Mouse (Mus musculus): ENCODE data around the gene Methig1. TPM values are rescaled to one million over a fixed set of nuclear protein-coding genes. Genes with fewer than 3 reads are reported as not detected.
"Not testable (repeated sequence)": the region's sequence is repeated elsewhere in the genome, so short reads cannot be mapped to it uniquely, and the experiment has no call there.

Methig1 gene
- total RNA-seq, 1 experiment = 0.54 TPM

- Histone ChIP-seq H3K27ac (ENCODE audit: insufficient read depth, low read depth, low read length, poor library complexity, severe bottlenecking) (no peak overlapping the region; the same call in 1 of the 2 replicates), H3K36me3 (ENCODE audit: control insufficient read depth, insufficient read depth, low read length, poor library complexity, severe bottlenecking) (no peaks in the 10 kb centered on the region), H3K4me3 (ENCODE audit: insufficient read depth in 1 of 2, low read depth in 1 of 2, low read length in 2 of 2, poor library complexity in 1 of 2, severe bottlenecking in 1 of 2) (no peak overlapping the region), H3K4me1 (ENCODE audit: control insufficient read depth in 2 of 2, insufficient read depth in 2 of 2, low read length in 2 of 2, poor library complexity in 1 of 2) (peaks cover 0 to 9% of the 10 kb centered on the region in 2 experiments; a peak in 2 of 4 replicates), H3K9me3 (ENCODE audit: control insufficient read depth, insufficient read depth, low read depth, low read length) (no peaks in the 10 kb centered on the region), H3K9ac (ENCODE audit: insufficient read depth, low read depth, low read length, poor library complexity, severe bottlenecking) (no peak overlapping the region)
- in situ Hi-C loops (cut with MboI; ENCODE audit: low sequenced_read_pairs in 2 of 2, unreplicated experiment in 2 of 2) = no loop called here
- no peak for TF ChIP-seq HCFC1 (IDR thresholded peaks at IDR 0.05; ENCODE audit: borderline replicate concordance, insufficient read depth, low read length)
- TF ChIP-seq ZNF384 (IDR thresholded peaks at IDR 0.05; ENCODE audit: low read depth, low read length) = no peak
- no peak for TF ChIP-seq MAFK (IDR thresholded peaks at IDR 0.05; ENCODE audit: insufficient read depth, low read depth, low read length)
- no peak for TF ChIP-seq ZC3H11A (IDR thresholded peaks at IDR 0.05; ENCODE audit: borderline replicate concordance, low read depth, low read length)
- no peak for TF ChIP-seq CHD2 (IDR thresholded peaks at IDR 0.05; ENCODE audit: low read depth, low read length)
- no peak for DNase-seq (ENCODE audit: low read depth, low spot score)
These were observed 32.5 kb upstream of the Methig1 start for GRCm38 (mm10) chr15:100320295-100320905.

GRCm38 (mm10) chr15:100321134-100321533 is 31.8 kb upstream of the Methig1 start:
- Histone ChIP-seq H3K4me1 (ENCODE audit: control insufficient read depth in 2 of 2, insufficient read depth in 2 of 2, low read length in 2 of 2, poor library complexity in 1 of 2) (peaks cover 0 to 9% of the 10 kb centered on the region in 2 experiments; a peak in 2 of 4 replicates), H3K9ac (ENCODE audit: insufficient read depth, low read depth, low read length, poor library complexity, severe bottlenecking) (no peak overlapping the region), H3K9me3 (ENCODE audit: control insufficient read depth, insufficient read depth, low read depth, low read length) (no peaks in the 10 kb centered on the region), H3K36me3 (ENCODE audit: control insufficient read depth, insufficient read depth, low read length, poor library complexity, severe bottlenecking) (no peaks in the 10 kb centered on the region), H3K27ac (ENCODE audit: insufficient read depth, low read depth, low read length, poor library complexity, severe bottlenecking) (no peak overlapping the region), H3K4me3 (ENCODE audit: insufficient read depth in 1 of 2, low read depth in 1 of 2, low read length in 2 of 2, poor library complexity in 1 of 2, severe bottlenecking in 1 of 2) (no peak overlapping the region)
- DNase-seq (ENCODE audit: low read depth, low spot score) = no peak
- no peak for TF ChIP-seq ZC3H11A (IDR thresholded peaks at IDR 0.05; ENCODE audit: borderline replicate concordance, low read depth, low read length)
- TF ChIP-seq ZNF384 (IDR thresholded peaks at IDR 0.05; ENCODE audit: low read depth, low read length) = no peak
- no peak for TF ChIP-seq HCFC1 (IDR thresholded peaks at IDR 0.05; ENCODE audit: borderline replicate concordance, insufficient read depth, low read length)
- TF ChIP-seq MAFK (IDR thresholded peaks at IDR 0.05; ENCODE audit: insufficient read depth, low read depth, low read length) = no peak
- no peak for TF ChIP-seq CHD2 (IDR thresholded peaks at IDR 0.05; ENCODE audit: low read depth, low read length)
- in situ Hi-C loops (cut with MboI; ENCODE audit: low sequenced_read_pairs in 2 of 2, unreplicated experiment in 2 of 2) = no loop called here

- in situ Hi-C loops (cut with MboI; ENCODE audit: low sequenced_read_pairs in 2 of 2, unreplicated experiment in 2 of 2) = no loop called here
These were observed 28.8 kb upstream of the Methig1 start for GRCm38 (mm10) chr15:100324021-100324591.

GRCm38 (mm10) chr15:100325235-100325634 is 27.7 kb upstream of the Methig1 start:
- H3K36me3 ChIP-seq (ENCODE audit: control insufficient read depth, insufficient read depth, low read length, poor library complexity, severe bottlenecking) = no peaks in the 10 kb centered on the region
- peaks cover 0 to 4% of the 10 kb centered on the region in 2 experiments; a peak in 1 of 4 replicates for H3K4me1 ChIP-seq (ENCODE audit: control insufficient read depth in 2 of 2, insufficient read depth in 2 of 2, low read length in 2 of 2, poor library complexity in 1 of 2)
- H3K9me3 ChIP-seq (ENCODE audit: control insufficient read depth, insufficient read depth, low read depth, low read length) = no peaks in the 10 kb centered on the region
- H3K27ac ChIP-seq (ENCODE audit: insufficient read depth, low read depth, low read length, poor library complexity, severe bottlenecking) = no peak overlapping the region
- H3K9ac ChIP-seq (ENCODE audit: insufficient read depth, low read depth, low read length, poor library complexity, severe bottlenecking) = no peak overlapping the region
- in situ Hi-C loops (cut with MboI; ENCODE audit: low sequenced_read_pairs in 2 of 2, unreplicated experiment in 2 of 2) = no loop called here
- no peak overlapping the region for H3K4me3 ChIP-seq (ENCODE audit: insufficient read depth in 1 of 2, low read depth in 1 of 2, low read length in 2 of 2, poor library complexity in 1 of 2, severe bottlenecking in 1 of 2)
- DNase-seq (ENCODE audit: low read depth, low spot score) = no peak
- TF ChIP-seq ZNF384 (IDR thresholded peaks at IDR 0.05; ENCODE audit: low read depth, low read length) (no peak), MAFK (IDR thresholded peaks at IDR 0.05; ENCODE audit: insufficient read depth, low read depth, low read length) (no peak), HCFC1 (IDR thresholded peaks at IDR 0.05; ENCODE audit: borderline replicate concordance, insufficient read depth, low read length) (no peak), ZC3H11A (IDR thresholded peaks at IDR 0.05; ENCODE audit: borderline replicate concordance, low read depth, low read length) (no peak), CHD2 (IDR thresholded peaks at IDR 0.05; ENCODE audit: low read depth, low read length) (no peak)

More at GRCm38 (mm10) chr15:100324021-100324591, 28.8 kb upstream of the Methig1 start:
- H3K9me3 ChIP-seq (ENCODE audit: control insufficient read depth, insufficient read depth, low read depth, low read length) = no peaks in the 10 kb centered on the region
- TF ChIP-seq ZC3H11A (IDR thresholded peaks at IDR 0.05; ENCODE audit: borderline replicate concordance, low read depth, low read length) (no peak), MAFK (IDR thresholded peaks at IDR 0.05; ENCODE audit: insufficient read depth, low read depth, low read length) (no peak), CHD2 (IDR thresholded peaks at IDR 0.05; ENCODE audit: low read depth, low read length) (0 out of 2 replicates have a peak, but pooled peaks have one; percentile 68), HCFC1 (IDR thresholded peaks at IDR 0.05; ENCODE audit: borderline replicate concordance, insufficient read depth, low read length) (no peak), ZNF384 (IDR thresholded peaks at IDR 0.05; ENCODE audit: low read depth, low read length) (peak; percentile 87)
- H3K36me3 ChIP-seq (ENCODE audit: control insufficient read depth, insufficient read depth, low read length, poor library complexity, severe bottlenecking) = no peaks in the 10 kb centered on the region
- no peak overlapping the region for H3K9ac ChIP-seq (ENCODE audit: insufficient read depth, low read depth, low read length, poor library complexity, severe bottlenecking)
- H3K27ac ChIP-seq (ENCODE audit: insufficient read depth, low read depth, low read length, poor library complexity, severe bottlenecking) = no peak overlapping the region
- H3K4me3 ChIP-seq (ENCODE audit: insufficient read depth in 1 of 2, low read depth in 1 of 2, low read length in 2 of 2, poor library complexity in 1 of 2, severe bottlenecking in 1 of 2) = no peak overlapping the region
- peaks cover 0 to 9% of the 10 kb centered on the region in 2 experiments; a peak in 2 of 4 replicates for H3K4me1 ChIP-seq (ENCODE audit: control insufficient read depth in 2 of 2, insufficient read depth in 2 of 2, low read length in 2 of 2, poor library complexity in 1 of 2)
- DNase-seq (ENCODE audit: low read depth, low spot score) = no peak

- H3K4me1 ChIP-seq (ENCODE audit: control insufficient read depth in 2 of 2, insufficient read depth in 2 of 2, low read length in 2 of 2, poor library complexity in 1 of 2); H3K4me3 ChIP-seq (ENCODE audit: insufficient read depth in 1 of 2, low read depth in 1 of 2, low read length in 2 of 2, poor library complexity in 1 of 2, severe bottlenecking in 1 of 2); H3K9ac ChIP-seq (ENCODE audit: insufficient read depth, low read depth, low read length, poor library complexity, severe bottlenecking); H3K9me3 ChIP-seq (ENCODE audit: control insufficient read depth, insufficient read depth, low read depth, low read length); DNase-seq (ENCODE audit: low read depth, low spot score); in situ Hi-C loops (cut with MboI; ENCODE audit: low sequenced_read_pairs in 2 of 2, unreplicated experiment in 2 of 2); H3K36me3 ChIP-seq (ENCODE audit: control insufficient read depth, insufficient read depth, low read length, poor library complexity, severe bottlenecking); H3K27ac ChIP-seq (ENCODE audit: insufficient read depth, low read depth, low read length, poor library complexity, severe bottlenecking): not testable (repeated sequence)
These were observed 24.9 kb upstream of the Methig1 start for GRCm38 (mm10) chr15:100328089-100328488.

- H3K4me3 ChIP-seq (ENCODE audit: insufficient read depth in 1 of 2, low read depth in 1 of 2, low read length in 2 of 2, poor library complexity in 1 of 2, severe bottlenecking in 1 of 2); H3K36me3 ChIP-seq (ENCODE audit: control insufficient read depth, insufficient read depth, low read length, poor library complexity, severe bottlenecking); H3K4me1 ChIP-seq (ENCODE audit: control insufficient read depth in 2 of 2, insufficient read depth in 2 of 2, low read length in 2 of 2, poor library complexity in 1 of 2); in situ Hi-C loops (cut with MboI; ENCODE audit: low sequenced_read_pairs in 2 of 2, unreplicated experiment in 2 of 2); H3K9ac ChIP-seq (ENCODE audit: insufficient read depth, low read depth, low read length, poor library complexity, severe bottlenecking); H3K27ac ChIP-seq (ENCODE audit: insufficient read depth, low read depth, low read length, poor library complexity, severe bottlenecking); DNase-seq (ENCODE audit: low read depth, low spot score); H3K9me3 ChIP-seq (ENCODE audit: control insufficient read depth, insufficient read depth, low read depth, low read length): not testable (repeated sequence)
These were observed 23.6 kb upstream of the Methig1 start for GRCm38 (mm10) chr15:100329336-100329735.

All from ES-E14 (cell line).